Mouse (Mus musculus) lung, adult 2 months (tissue): ENCODE results near the gene Ajap1.

Source experiments
- CTCF ChIP-seq: fragments of 200-500 bp; IDR thresholded peaks from 2 replicates; pipeline ENCODE4 v1.5.1; 2011; ENCODE audit warnings: mild to moderate bottlenecking, low read length, control low read depth; ENCODE audit not compliant: insufficient read depth
- POLR2A ChIP-seq: fragments of 200-500 bp; IDR thresholded peaks from 2 replicates; pipeline ENCODE4 v1.6.1; 2011; ENCODE audit warnings: low read depth, mild to moderate bottlenecking, control low read depth, low read length, borderline replicate concordance; ENCODE audit errors: extremely low read depth

DNA sequence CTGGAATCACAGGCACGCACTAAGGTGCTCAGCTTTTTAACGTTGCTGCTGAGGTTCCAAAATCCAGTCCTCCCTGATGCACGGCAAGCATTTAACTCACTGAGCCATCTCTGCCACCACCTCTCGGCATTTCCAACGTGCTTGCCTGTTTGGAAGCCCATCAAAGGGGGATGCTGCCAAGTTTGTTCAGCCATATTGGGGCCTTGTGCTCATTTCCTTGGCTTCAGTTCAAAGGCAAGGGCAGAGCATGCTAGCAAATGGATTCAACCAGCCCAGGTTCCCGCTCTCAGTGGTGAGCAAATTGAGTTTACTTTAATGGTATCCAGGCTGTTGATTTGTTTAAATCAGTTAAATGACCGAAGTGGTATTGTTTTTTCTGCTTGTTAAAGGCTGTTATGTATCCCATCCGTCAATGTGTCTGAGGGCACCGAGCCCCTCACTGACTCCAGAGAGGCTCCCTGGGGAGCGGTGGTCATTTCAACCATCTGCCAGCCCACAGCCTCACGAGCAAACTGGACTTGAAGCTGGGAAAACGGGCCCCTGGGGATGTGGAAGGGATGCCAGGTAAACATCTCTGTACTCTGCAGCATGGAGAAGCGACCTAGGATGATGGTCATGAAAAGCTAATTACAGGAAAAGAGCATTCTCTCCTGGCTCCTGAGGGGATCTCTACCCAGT, 121.6 kb downstream of the Ajap1 start:
- no peak for TF ChIP-seq CTCF
- no peak for TF ChIP-seq POLR2A
